Mouse (Mus musculus): Measurements from ENCODE around the gene Ralgapa1. TPM values are rescaled to one million over a fixed set of nuclear protein-coding genes. Genes with fewer than 3 reads are reported as not detected.

Ralgapa1 gene
- total and polyA plus RNA-seq, 3 experiments: 14.1 to 111 (median 29.7) TPM

- peaks cover 0 to 9% of the 10 kb centered on the region in 2 experiments; a peak in 2 of 4 replicates for H3K36me3 ChIP-seq (ENCODE audit: control insufficient read depth in 1 of 2, insufficient read depth in 2 of 2, low read length in 2 of 2)
- no peaks in the 10 kb centered on the region for H3K27me3 ChIP-seq (ENCODE audit: control insufficient read depth in 1 of 2, insufficient read depth in 2 of 2, low read length in 2 of 2)
- H3K4me3 ChIP-seq (ENCODE audit: control insufficient read depth in 1 of 2, insufficient read depth in 1 of 2, low read depth in 2 of 2, low read length in 2 of 2): no peak overlapping the region
- peaks cover 0 to 4% of the 10 kb centered on the region in 2 experiments; a peak in 2 of 4 replicates for H3K4me1 ChIP-seq (ENCODE audit: control insufficient read depth in 1 of 2, insufficient read depth in 2 of 2, low read length in 2 of 2)
- no peak for DNase-seq (ENCODE audit: low read depth, low spot score)
- TF ChIP-seq ETS1 (IDR thresholded peaks at IDR 0.05; ENCODE audit: low read depth, low read length): no peak
- TF ChIP-seq NRF1 (IDR thresholded peaks at IDR 0.05; ENCODE audit: insufficient read depth, low read depth, low read length, poor library complexity, severe bottlenecking): no peak
- TF ChIP-seq MAZ (IDR thresholded peaks at IDR 0.05; ENCODE audit: low read depth, low read length): no peak
- no peak for TF ChIP-seq ZNF384 (IDR thresholded peaks at IDR 0.05; ENCODE audit: low read depth, low read length)
- TF ChIP-seq GABPA (IDR thresholded peaks at IDR 0.05; ENCODE audit: low read depth, low read length): no peak
- TF ChIP-seq RCOR1 (IDR thresholded peaks at IDR 0.05; ENCODE audit: low read depth, low read length): no peak
- TF ChIP-seq CHD1 (IDR thresholded peaks at IDR 0.05; ENCODE audit: low read depth, low read length): no peak
- no peak for TF ChIP-seq E2F4 (IDR thresholded peaks at IDR 0.05; ENCODE audit: borderline replicate concordance, low read depth, low read length)
- TF ChIP-seq CHD2 (IDR thresholded peaks at IDR 0.05; ENCODE audit: low read length): no peak
- no peak for TF ChIP-seq POLR2A (IDR thresholded peaks at IDR 0.05; ENCODE audit: control insufficient read depth in 1 of 2, insufficient read depth in 1 of 2, low read depth in 1 of 2, low read length in 2 of 2, poor library complexity in 1 of 2)
- no peak for TF ChIP-seq TBP (IDR thresholded peaks at IDR 0.05; ENCODE audit: low read depth, low read length)
- no peak for TF ChIP-seq TCF12 (IDR thresholded peaks at IDR 0.05; ENCODE audit: low read depth, low read length)
- TF ChIP-seq MAFK (IDR thresholded peaks at IDR 0.05; ENCODE audit: borderline replicate concordance, low read depth, low read length): no peak
- TF ChIP-seq JUND (IDR thresholded peaks at IDR 0.05; ENCODE audit: low read depth, low read length): no peak
- no peak for TF ChIP-seq SMC3 (IDR thresholded peaks at IDR 0.05; ENCODE audit: low read depth, low read length)
- no peak for TF ChIP-seq KAT2A (conservative IDR thresholded peaks at IDR 0.05; ENCODE audit: low read depth, low read length)
- TF ChIP-seq MXI1 (IDR thresholded peaks at IDR 0.05; ENCODE audit: low read depth, low read length): no peak
- no peak for TF ChIP-seq USF2 (IDR thresholded peaks at IDR 0.05; ENCODE audit: borderline replicate concordance in 1 of 2, insufficient read depth in 1 of 2, low read depth in 1 of 2, low read length in 2 of 2)
- H3K79me2 ChIP-seq (ENCODE audit: control insufficient read depth, insufficient read depth, low read length, poor library complexity): peaks cover 10% of the 10 kb centered on the region
- no peak overlapping the region for H3K9ac ChIP-seq (ENCODE audit: control insufficient read depth, low read depth, low read length, poor library complexity, severe bottlenecking)
- H3K27ac ChIP-seq (ENCODE audit: control insufficient read depth, low read depth, low read length): no peak overlapping the region
- no peaks in the 10 kb centered on the region for H3K9me3 ChIP-seq (replicated peaks; ENCODE audit: insufficient read depth, low read length)
These were observed 12.0 kb upstream of the Ralgapa1 start for GRCm38 (mm10) chr12:55832961-55833360.

- H3K79me2 ChIP-seq (ENCODE audit: control insufficient read depth, insufficient read depth, low read length, poor library complexity): no peaks in the 10 kb centered on the region
- no peaks in the 10 kb centered on the region for H3K9me3 ChIP-seq (replicated peaks; ENCODE audit: insufficient read depth, low read length)
- H3K36me3 ChIP-seq (ENCODE audit: control insufficient read depth in 1 of 2, insufficient read depth in 2 of 2, low read length in 2 of 2): peaks cover 0 to 5% of the 10 kb centered on the region in 2 experiments; a peak in 2 of 4 replicates
- H3K4me1 ChIP-seq (ENCODE audit: control insufficient read depth in 1 of 2, insufficient read depth in 2 of 2, low read length in 2 of 2): peaks cover 0 to 4% of the 10 kb centered on the region in 2 experiments; a peak in 1 of 4 replicates
- peak; percentile 75 for DNase-seq (ENCODE audit: low read depth, low spot score)
- H3K4me3 ChIP-seq (ENCODE audit: control insufficient read depth in 1 of 2, insufficient read depth in 1 of 2, low read depth in 2 of 2, low read length in 2 of 2): no peak overlapping the region
- H3K27me3 ChIP-seq (ENCODE audit: control insufficient read depth in 1 of 2, insufficient read depth in 2 of 2, low read length in 2 of 2): no peaks in the 10 kb centered on the region
- no peak overlapping the region for H3K27ac ChIP-seq (ENCODE audit: control insufficient read depth, low read depth, low read length)
- H3K9ac ChIP-seq (ENCODE audit: control insufficient read depth, low read depth, low read length, poor library complexity, severe bottlenecking): no peak overlapping the region
- TF ChIP-seq CHD1 (IDR thresholded peaks at IDR 0.05; ENCODE audit: low read depth, low read length) (no peak), NRF1 (IDR thresholded peaks at IDR 0.05; ENCODE audit: insufficient read depth, low read depth, low read length, poor library complexity, severe bottlenecking) (no peak), RAD21 (IDR thresholded peaks at IDR 0.05; ENCODE audit: low read depth, low read length) (peak; percentile 90), ZKSCAN1 (IDR thresholded peaks at IDR 0.05; ENCODE audit: low read depth, low read length) (no peak), CTCF (IDR thresholded peaks at IDR 0.05 in 2 of 3, conservative IDR thresholded peaks at IDR 0.05 in 1 of 3; ENCODE audit: control insufficient read depth in 1 of 3, insufficient read depth in 1 of 3, low read depth in 2 of 3, low read length in 3 of 3, poor library complexity in 1 of 3, severe bottlenecking in 1 of 3) (peak; percentile 70 to 84 (median 78)), ZMIZ1 (IDR thresholded peaks at IDR 0.05; ENCODE audit: low read depth, low read length) (no peak), USF1 (IDR thresholded peaks at IDR 0.05; ENCODE audit: low read depth, low read length) (peak; percentile 22; the same call in 1 of the 2 replicates), GATA1 (IDR thresholded peaks at IDR 0.05; ENCODE audit: low read depth, low read length) (no peak), TBP (IDR thresholded peaks at IDR 0.05; ENCODE audit: low read depth, low read length) (no peak), RCOR1 (IDR thresholded peaks at IDR 0.05; ENCODE audit: low read depth, low read length) (0 out of 2 replicates have a peak, but pooled peaks have one; percentile 28), ELF1 (IDR thresholded peaks at IDR 0.05; ENCODE audit: low read depth, low read length) (no peak), POLR2AphosphoS2 (IDR thresholded peaks at IDR 0.05; ENCODE audit: low read length) (no peak), MAZ (IDR thresholded peaks at IDR 0.05; ENCODE audit: low read depth, low read length) (no peak), ZC3H11A (IDR thresholded peaks at IDR 0.05; ENCODE audit: low read depth, low read length) (peak; percentile 69), CHD2 (IDR thresholded peaks at IDR 0.05; ENCODE audit: low read length) (no peak), EP300 (IDR thresholded peaks at IDR 0.05; ENCODE audit: low read depth in 1 of 2, low read length in 2 of 2) (no peak), MXI1 (IDR thresholded peaks at IDR 0.05; ENCODE audit: low read depth, low read length) (no peak), MAX (IDR thresholded peaks at IDR 0.05; ENCODE audit: low read length) (peak; percentile 79), MYB (IDR thresholded peaks at IDR 0.05; ENCODE audit: low read depth, low read length) (no peak), SIN3A (IDR thresholded peaks at IDR 0.05; ENCODE audit: low read length) (no peak), BHLHE40 (IDR thresholded peaks at IDR 0.05; ENCODE audit: borderline replicate concordance, low read depth, low read length) (no peak)
These were observed 10.1 kb upstream of the Ralgapa1 start for GRCm38 (mm10) chr12:55831101-55831500.
